ENCODE assay signal across 22 mouse cellular contexts in genomic region chr12:70429637-70430036, GRCm38 (mm10). TPM values are rescaled to one million over a fixed set of nuclear protein-coding genes. Genes with fewer than 3 reads are reported as not detected.
DNase-seq lines count a peak whose midpoint lies in the region; ATAC-seq and TF ChIP-seq lines count a peak whose summit lies in the region.
"Had no signal": no experiment of that assay in that cellular context is flagged by ENCODE, and none has a peak within 500 bp of the region (broad histone marks: within the 10 kb centered on the region; RNA-seq: fewer than 3 reads in every experiment).

No protein-coding gene starts in this region.

- 0 out of 2 replicates have a peak overlapping the region, but pooled peaks have one; percentile 43 for H3K27ac ChIP-seq in layer of hippocampus, adult 2 months
- no peak overlapping the region for H3K27ac ChIP-seq in liver, postnatal 0 days (ENCODE audit: low read depth)
- no peak overlapping the region for H3K27ac ChIP-seq in left cerebral cortex, adult 2 months
- H3K27ac ChIP-seq: embryonic facial prominence, embryonic 10.5 days; embryonic facial prominence, embryonic 13.5 days; gastrocnemius, adult 2 months; hindbrain, embryonic 12.5 days; hindbrain, embryonic 15.5 days had no signal

- TF ChIP-seq EP300 in liver, postnatal 0 days (IDR thresholded peaks at IDR 0.05; ENCODE audit: low read depth) = peak; percentile 76

- 60% methylated on average over 4 of the region's 4 CpGs for WGBS in liver, postnatal 0 days (ENCODE audit: insufficient replicate concordance)

- TF ChIP-seq CTCF in layer of hippocampus, adult 2 months (conservative IDR thresholded peaks at IDR 0.05) = no peak
- TF ChIP-seq CTCF in liver, postnatal 0 days (IDR thresholded peaks at IDR 0.05; ENCODE audit: low read depth) = no peak
- TF ChIP-seq CTCF in left cerebral cortex, adult 2 months (IDR thresholded peaks at IDR 0.05) = no peak

- no peak for ATAC-seq in liver, postnatal 0 days
- peak; percentile 76 for ATAC-seq in megakaryocyte-erythroid progenitor cell, adult 5-6 weeks (replicated peaks; ENCODE audit: low FRiP score, low TSS enrichment, poor library complexity, severe bottlenecking)

- H3K9me3 ChIP-seq in liver, postnatal 0 days (ENCODE audit: low read length) = no peaks in the 10 kb centered on the region
- H3K9me3 ChIP-seq: embryonic facial prominence, embryonic 10.5 days; embryonic facial prominence, embryonic 13.5 days; hindbrain, embryonic 12.5 days; hindbrain, embryonic 15.5 days had no signal

- intact Hi-C loops in left cerebral cortex, adult 2 months (cut with DNase I) = loop anchor here (1.0 to 5.0 kb wide), 4 partner anchors 83 to 195 kb away; no protein-coding TSS in a partner anchor

- H3K27me3 ChIP-seq in liver, postnatal 0 days (ENCODE audit: insufficient read depth, low read length) = no peaks in the 10 kb centered on the region
- H3K27me3 ChIP-seq: embryonic facial prominence, embryonic 13.5 days; hindbrain, embryonic 12.5 days; hindbrain, embryonic 15.5 days had no signal

- no peaks in the 10 kb centered on the region for H3K4me1 ChIP-seq in liver, postnatal 0 days (ENCODE audit: insufficient read depth)
- H3K4me1 ChIP-seq: embryonic facial prominence, embryonic 13.5 days had no signal

- no peak for DNase-seq in layer of hippocampus, adult 2 months (ENCODE audit: low spot score in 2 of 2)
- DNase-seq in layer of hippocampus, postnatal 36 days = no peak
- DNase-seq in liver, postnatal 0 days = no peak
- DNase-seq in liver = no peak
- no peak for DNase-seq in left cerebral cortex, adult 2 months (ENCODE audit: extremely low spot score in 1 of 2, low spot score in 2 of 2)
- DNase-seq: adrenal gland, postnatal 10 days; adrenal gland, postnatal 36 days; cerebellum, adult 11 months; cerebellum, adult 8-10 months; cerebellum, postnatal 10 days; cerebellum, postnatal 36 days; embryo, embryonic 11 days; forebrain, postnatal 0 days; gastrocnemius, adult 2 months; gastrocnemius, postnatal 14 days; heart, adult 11 months had no signal

- H3K4me3 ChIP-seq in layer of hippocampus, adult 2 months = no peak overlapping the region
- H3K4me3 ChIP-seq in liver, postnatal 0 days (ENCODE audit: low read depth, low read length) = no peak overlapping the region
- no peak overlapping the region for H3K4me3 ChIP-seq in left cerebral cortex, adult 2 months
- H3K4me3 ChIP-seq: embryonic facial prominence, embryonic 10.5 days; embryonic facial prominence, embryonic 13.5 days; gastrocnemius, adult 2 months; hindbrain, embryonic 12.5 days; hindbrain, embryonic 15.5 days had no signal

- H3K9ac ChIP-seq in liver, postnatal 0 days (replicated peaks) = no peak overlapping the region
- H3K9ac ChIP-seq: embryonic facial prominence, embryonic 13.5 days; forebrain, postnatal 0 days; hindbrain, embryonic 12.5 days; hindbrain, embryonic 15.5 days had no signal

- H3K36me3 ChIP-seq in liver, postnatal 0 days (replicated peaks; ENCODE audit: insufficient read depth, low read length) = no peaks in the 10 kb centered on the region
- H3K36me3 ChIP-seq: embryonic facial prominence, embryonic 10.5 days; embryonic facial prominence, embryonic 13.5 days; hindbrain, embryonic 12.5 days; hindbrain, embryonic 15.5 days had no signal

- H3K4me2 ChIP-seq in liver, postnatal 0 days (ENCODE audit: low read depth, low read length) = no peak overlapping the region
- H3K4me2 ChIP-seq: embryonic facial prominence, embryonic 13.5 days; heart, embryonic 11.5 days; hindbrain, embryonic 12.5 days had no signal

RNA-seq across cellular contexts. Expression of gene Tmx1, which starts 23.3 kb away (rescaled TPM):
- total RNA-seq in layer of hippocampus, adult 2 months (2021) = 10 to 100 TPM; 29.1 to 30.2 TPM
- 10 to 100 TPM; 31.7 to 35.9 TPM for total RNA-seq in layer of hippocampus, postnatal 36 days (2021)
- polyA plus RNA-seq in liver, postnatal 0 days (2015; fragmentation: Nextera tagmentation; extraction: Ambion mirVana) = 62.2 and 72.1 TPM in 2 replicates
- 46.7 and 61.9 TPM in 2 replicates for total RNA-seq in megakaryocyte-erythroid progenitor cell, adult 5-6 weeks (2014; fragmentation: Nextera tagmentation)
- 107 and 155 TPM in 2 replicates for total RNA-seq in megakaryocyte-erythroid progenitor cell, adult 5-6 weeks (2017)
- total RNA-seq in left cerebral cortex, adult 2 months (2021) = 10 to 100 TPM; 29.0 to 31.5 TPM
